Mouse (Mus musculus): ENCODE measurements at regions not wholly inside any gene's neighbourhood (a gene's known extent, or its start where the extent isn't known, plus 50 kb on each side); places are given as distances from the start of the nearest gene placed in this dataset.

DNA sequence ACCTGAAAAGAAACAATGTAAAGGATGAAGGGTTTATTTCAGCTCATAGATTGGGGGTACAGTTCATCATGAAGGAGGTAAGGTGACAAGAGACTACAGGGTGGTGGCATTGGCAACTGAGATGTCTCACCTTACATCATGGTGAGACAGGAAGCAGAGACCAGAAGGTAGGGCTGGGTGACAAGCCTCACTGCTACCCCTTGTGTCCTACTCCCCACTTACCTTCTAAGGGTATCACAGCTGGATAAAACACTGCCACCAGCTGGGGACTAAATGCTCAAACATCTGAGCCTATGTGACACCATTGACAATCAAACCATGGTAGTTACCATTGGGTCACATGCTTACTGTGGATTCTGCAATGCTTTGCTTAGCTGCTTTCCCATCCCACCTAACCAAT lies 107.0 kb downstream of the Icos start:
- Histone ChIP-seq H3K4me3 (ENCODE audit: low read length) (no peak overlapping the region), H3K9me3 (ENCODE audit: control insufficient read depth, low read length) (no peaks in the 10 kb centered on the region), H3K4me2 (ENCODE audit: low read length) (no peak overlapping the region), H3K27ac (ENCODE audit: low read depth, low read length) (no peak overlapping the region), H3K27me3 (replicated peaks; ENCODE audit: control insufficient read depth, insufficient read depth, low read length) (no peaks in the 10 kb centered on the region), H3K9ac (ENCODE audit: low read depth, low read length) (no peak overlapping the region), H3K4me1 (ENCODE audit: control insufficient read depth, insufficient read depth, low read depth, low read length) (no peaks in the 10 kb centered on the region), H3K36me3 (ENCODE audit: control insufficient read depth, insufficient read depth, low read length) (no peaks in the 10 kb centered on the region)
- ATAC-seq = no peak

- Histone ChIP-seq H3K36me3 (ENCODE audit: control insufficient read depth, insufficient read depth, low read length) (no peaks in the 10 kb centered on the region), H3K27me3 (replicated peaks; ENCODE audit: control insufficient read depth, insufficient read depth, low read length) (no peaks in the 10 kb centered on the region), H3K4me2 (ENCODE audit: low read length) (no peak overlapping the region), H3K4me1 (ENCODE audit: control insufficient read depth, insufficient read depth, low read depth, low read length) (no peaks in the 10 kb centered on the region), H3K4me3 (ENCODE audit: low read length) (no peak overlapping the region), H3K9ac (ENCODE audit: low read depth, low read length) (no peak overlapping the region), H3K27ac (ENCODE audit: low read depth, low read length) (no peak overlapping the region), H3K9me3 (ENCODE audit: control insufficient read depth, low read length) (no peaks in the 10 kb centered on the region)
- WGBS = 85% methylated on average over 5 of the region's 5 CpGs
- ATAC-seq = no peak
Observed at GRCm38 (mm10) chr1:61086811-61087210, 109.1 kb downstream of the Icos start.

GRCm38 (mm10) chr1:61090801-61091200 lies 113.1 kb downstream of the Icos start:
- H3K36me3 ChIP-seq (ENCODE audit: control insufficient read depth, insufficient read depth, low read length) = no peaks in the 10 kb centered on the region
- H3K9ac ChIP-seq (ENCODE audit: low read depth, low read length) = no peak overlapping the region
- ATAC-seq = no peak
- H3K4me2 ChIP-seq (ENCODE audit: low read length) = no peak overlapping the region
- H3K4me1 ChIP-seq (ENCODE audit: control insufficient read depth, insufficient read depth, low read depth, low read length) = no peaks in the 10 kb centered on the region
- no peak overlapping the region for H3K27ac ChIP-seq (ENCODE audit: low read depth, low read length)
- no peaks in the 10 kb centered on the region for H3K9me3 ChIP-seq (ENCODE audit: control insufficient read depth, low read length)
- WGBS = 30% methylated on average over 1 of the region's 1 CpGs
- no peak overlapping the region for H3K4me3 ChIP-seq (ENCODE audit: low read length)
- H3K27me3 ChIP-seq (replicated peaks; ENCODE audit: control insufficient read depth, insufficient read depth, low read length) = no peaks in the 10 kb centered on the region

- no peak overlapping the region for H3K9ac ChIP-seq (ENCODE audit: low read depth, low read length)
- 0 out of 2 replicates have a peak, but pooled peaks cover 2% of the 10 kb centered on the region for H3K4me1 ChIP-seq (ENCODE audit: control insufficient read depth, insufficient read depth, low read depth, low read length)
- no peak overlapping the region for H3K4me3 ChIP-seq (ENCODE audit: low read length)
- no peak for ATAC-seq
- no peaks in the 10 kb centered on the region for H3K9me3 ChIP-seq (ENCODE audit: control insufficient read depth, low read length)
- no peaks in the 10 kb centered on the region for H3K27me3 ChIP-seq (replicated peaks; ENCODE audit: control insufficient read depth, insufficient read depth, low read length)
- H3K27ac ChIP-seq (ENCODE audit: low read depth, low read length) = no peak overlapping the region
- no peaks in the 10 kb centered on the region for H3K36me3 ChIP-seq (ENCODE audit: control insufficient read depth, insufficient read depth, low read length)
- H3K4me2 ChIP-seq (ENCODE audit: low read length) = no peak overlapping the region
Observed at GRCm38 (mm10) chr1:61095481-61096165, 117.9 kb downstream of the Icos start.

GRCm38 (mm10) chr1:61099341-61099740 lies 121.6 kb downstream of the Icos start:
- Histone ChIP-seq H3K36me3 (ENCODE audit: control insufficient read depth, insufficient read depth, low read length) (no peaks in the 10 kb centered on the region), H3K9me3 (ENCODE audit: control insufficient read depth, low read length) (no peaks in the 10 kb centered on the region), H3K4me1 (ENCODE audit: control insufficient read depth, insufficient read depth, low read depth, low read length) (0 out of 2 replicates have a peak, but pooled peaks cover 2% of the 10 kb centered on the region), H3K4me3 (ENCODE audit: low read length) (no peak overlapping the region), H3K27me3 (replicated peaks; ENCODE audit: control insufficient read depth, insufficient read depth, low read length) (no peaks in the 10 kb centered on the region), H3K27ac (ENCODE audit: low read depth, low read length) (no peak overlapping the region), H3K9ac (ENCODE audit: low read depth, low read length) (no peak overlapping the region), H3K4me2 (ENCODE audit: low read length) (no peak overlapping the region)
- 39% methylated on average over 5 of the region's 5 CpGs for WGBS
- ATAC-seq = no peak

DNA sequence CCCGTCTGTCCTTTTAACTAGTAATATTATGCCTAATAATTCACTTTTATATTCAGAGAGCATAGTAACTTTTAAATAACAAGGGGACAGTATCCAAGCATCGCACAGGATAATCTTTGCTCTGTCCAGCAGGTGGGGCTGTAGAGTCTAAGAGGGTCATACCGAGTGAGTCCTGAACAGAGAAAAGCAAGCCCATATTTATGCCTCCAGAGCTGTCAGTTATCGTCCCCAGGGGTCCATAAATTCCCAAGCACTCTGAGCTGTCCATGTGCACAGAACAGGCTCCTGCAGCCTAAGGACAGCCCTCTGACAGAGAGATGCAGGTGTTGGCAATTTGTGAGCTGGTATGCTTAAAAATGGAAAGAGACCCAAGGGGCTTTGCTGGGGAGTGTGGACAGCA lies 124.0 kb downstream of the Icos start:
- H3K36me3 ChIP-seq (ENCODE audit: control insufficient read depth, insufficient read depth, low read length) = no peaks in the 10 kb centered on the region
- no peak overlapping the region for H3K9ac ChIP-seq (ENCODE audit: low read depth, low read length)
- ATAC-seq = no peak
- 0 out of 2 replicates have a peak, but pooled peaks cover 2% of the 10 kb centered on the region for H3K4me1 ChIP-seq (ENCODE audit: control insufficient read depth, insufficient read depth, low read depth, low read length)
- WGBS = 63% methylated on average over 4 of the region's 4 CpGs
- H3K27ac ChIP-seq (ENCODE audit: low read depth, low read length) = no peak overlapping the region
- H3K27me3 ChIP-seq (replicated peaks; ENCODE audit: control insufficient read depth, insufficient read depth, low read length) = no peaks in the 10 kb centered on the region
- no peak overlapping the region for H3K4me2 ChIP-seq (ENCODE audit: low read length)
- no peak overlapping the region for H3K4me3 ChIP-seq (ENCODE audit: low read length)
- no peaks in the 10 kb centered on the region for H3K9me3 ChIP-seq (ENCODE audit: control insufficient read depth, low read length)

- H3K4me3 ChIP-seq (ENCODE audit: low read length) = no peak overlapping the region
- H3K9me3 ChIP-seq (ENCODE audit: control insufficient read depth, low read length) = no peaks in the 10 kb centered on the region
- H3K4me1 ChIP-seq (ENCODE audit: control insufficient read depth, insufficient read depth, low read depth, low read length) = 0 out of 2 replicates have a peak, but pooled peaks cover 2% of the 10 kb centered on the region
- no peak overlapping the region for H3K4me2 ChIP-seq (ENCODE audit: low read length)
- no peaks in the 10 kb centered on the region for H3K27me3 ChIP-seq (replicated peaks; ENCODE audit: control insufficient read depth, insufficient read depth, low read length)
- H3K9ac ChIP-seq (ENCODE audit: low read depth, low read length) = no peak overlapping the region
- WGBS = 72% methylated on average over 5 of the region's 5 CpGs
- ATAC-seq = no peak
- no peak overlapping the region for H3K27ac ChIP-seq (ENCODE audit: low read depth, low read length)
- no peaks in the 10 kb centered on the region for H3K36me3 ChIP-seq (ENCODE audit: control insufficient read depth, insufficient read depth, low read length)
Observed at GRCm38 (mm10) chr1:61102346-61102745, 124.6 kb downstream of the Icos start.

- H3K9ac ChIP-seq (ENCODE audit: low read depth, low read length) = no peak overlapping the region
- H3K4me2 ChIP-seq (ENCODE audit: low read length) = no peak overlapping the region
- WGBS = 86% methylated on average over 12 of the region's 12 CpGs
- 0 out of 2 replicates have a peak, but pooled peaks cover 2% of the 10 kb centered on the region for H3K4me1 ChIP-seq (ENCODE audit: control insufficient read depth, insufficient read depth, low read depth, low read length)
- no peaks in the 10 kb centered on the region for H3K9me3 ChIP-seq (ENCODE audit: control insufficient read depth, low read length)
- H3K36me3 ChIP-seq (ENCODE audit: control insufficient read depth, insufficient read depth, low read length) = no peaks in the 10 kb centered on the region
- no peak overlapping the region for H3K4me3 ChIP-seq (ENCODE audit: low read length)
- no peak overlapping the region for H3K27ac ChIP-seq (ENCODE audit: low read depth, low read length)
- no peak for ATAC-seq
- H3K27me3 ChIP-seq (replicated peaks; ENCODE audit: control insufficient read depth, insufficient read depth, low read length) = no peaks in the 10 kb centered on the region
Observed at GRCm38 (mm10) chr1:61103581-61103980, 125.9 kb downstream of the Icos start.

GRCm38 (mm10) chr1:61111731-61112309 lies 134.1 kb downstream of the Icos start:
- 74% methylated on average over 13 of the region's 13 CpGs for WGBS
- no peak overlapping the region for H3K4me2 ChIP-seq (ENCODE audit: low read length)
- H3K4me1 ChIP-seq (ENCODE audit: control insufficient read depth, insufficient read depth, low read depth, low read length) = no peaks in the 10 kb centered on the region
- no peak overlapping the region for H3K9ac ChIP-seq (ENCODE audit: low read depth, low read length)
- ATAC-seq = peak; percentile 42; the same call in 1 of the 2 replicates
- H3K27me3 ChIP-seq (replicated peaks; ENCODE audit: control insufficient read depth, insufficient read depth, low read length) = no peaks in the 10 kb centered on the region
- no peak overlapping the region for H3K4me3 ChIP-seq (ENCODE audit: low read length)
- no peaks in the 10 kb centered on the region for H3K36me3 ChIP-seq (ENCODE audit: control insufficient read depth, insufficient read depth, low read length)
- H3K27ac ChIP-seq (ENCODE audit: low read depth, low read length) = no peak overlapping the region; the same call in 1 of the 2 replicates
- no peaks in the 10 kb centered on the region for H3K9me3 ChIP-seq (ENCODE audit: control insufficient read depth, low read length)
